Mouse (Mus musculus) urinary bladder, postnatal 4 days (tissue): ENCODE results near the gene Entr1.

Experiments
- DNase-seq, 2 experiments: peaks; one replicate each; pipeline ENCODE4 v3.0.0; 2021 to 2022; ENCODE audit warnings: low spot score in 2 of 2

Gene Entr1

DNA sequence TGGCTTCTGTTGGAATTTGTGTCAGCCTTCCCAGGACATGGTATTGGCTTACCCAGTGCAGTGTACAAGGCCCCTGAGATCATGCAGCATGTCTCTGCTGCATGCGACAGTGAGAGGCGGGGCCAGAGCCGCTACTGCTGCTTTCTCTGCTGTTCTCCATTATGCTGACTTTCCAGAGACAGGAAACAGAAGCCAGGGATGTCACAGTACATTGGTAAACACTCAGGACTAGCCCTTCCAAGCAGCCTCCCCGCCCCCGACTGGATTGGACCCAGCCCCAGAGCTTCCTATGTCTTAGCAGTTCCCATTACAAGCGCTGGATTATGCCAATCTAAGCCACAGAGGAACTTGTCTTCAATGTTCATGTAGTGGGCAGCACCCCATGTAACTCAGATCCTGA, 40.9 kb downstream of the Entr1 start:
- DNase-seq = no peak

DNA sequence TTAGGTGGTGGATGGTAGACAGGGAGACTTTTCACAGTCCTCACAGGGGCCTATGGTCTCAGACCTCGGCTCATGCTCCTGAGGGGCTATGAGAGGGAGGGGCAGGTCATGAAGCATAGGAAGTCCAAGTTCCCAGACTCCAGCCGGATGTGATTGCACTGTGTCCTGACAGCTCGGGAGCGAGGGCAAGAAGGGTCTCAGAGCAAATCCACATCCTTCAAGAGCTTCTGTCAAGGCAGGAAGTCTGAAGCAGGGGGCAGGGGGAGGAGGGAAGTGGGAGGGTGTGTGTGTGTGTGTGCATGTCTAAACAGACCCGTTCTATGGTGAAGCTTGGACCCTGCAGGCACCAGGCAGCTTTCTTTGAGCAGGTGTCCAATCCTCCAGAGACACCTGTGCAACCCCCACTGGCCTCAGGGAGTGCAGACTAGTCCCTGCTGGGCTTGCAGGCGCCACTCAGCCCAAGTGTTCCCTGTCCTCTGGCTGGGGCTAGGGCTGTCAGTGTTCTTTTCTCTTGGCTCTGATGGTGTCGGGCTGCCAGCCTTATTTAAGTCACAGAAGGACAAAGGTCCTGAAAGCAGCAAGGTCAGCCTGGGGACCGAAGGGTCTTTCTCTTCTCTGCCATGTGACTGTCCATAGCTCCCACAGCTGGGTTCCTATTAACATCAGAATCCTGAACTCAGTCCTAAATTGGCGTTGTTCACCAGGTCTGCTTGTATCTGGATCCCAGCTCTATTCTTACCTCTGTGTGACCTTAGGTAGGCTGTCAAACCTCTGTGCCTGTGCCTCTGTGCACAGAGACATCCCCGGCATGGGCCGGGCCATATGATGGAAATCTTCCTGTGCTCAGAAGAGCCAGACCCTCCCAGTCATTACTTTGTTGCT, 46.3 kb downstream of the Entr1 start:
- no peak for DNase-seq

DNA sequence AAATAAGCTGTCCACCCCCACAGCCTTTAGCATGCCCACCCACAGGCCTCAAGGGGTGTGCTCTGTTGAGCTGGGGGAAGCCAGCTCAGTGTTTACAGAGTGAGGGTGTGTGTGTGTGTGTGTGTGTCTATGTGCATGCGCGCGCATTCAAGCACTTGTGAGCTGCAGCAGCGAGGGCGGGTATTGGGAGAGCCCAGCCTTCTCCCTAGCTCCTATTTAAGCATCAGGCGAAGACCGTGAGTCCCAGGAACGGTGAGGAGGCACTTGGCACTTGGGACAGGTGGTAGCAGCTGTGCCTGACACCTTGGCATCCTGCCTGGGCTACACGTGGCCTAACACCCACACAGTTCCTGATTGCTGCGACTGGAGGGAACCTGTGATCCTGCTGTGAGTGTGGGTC, 47.1 kb downstream of the Entr1 start:
- peak in 1 of 2 experiments; percentile 69 for DNase-seq

DNA sequence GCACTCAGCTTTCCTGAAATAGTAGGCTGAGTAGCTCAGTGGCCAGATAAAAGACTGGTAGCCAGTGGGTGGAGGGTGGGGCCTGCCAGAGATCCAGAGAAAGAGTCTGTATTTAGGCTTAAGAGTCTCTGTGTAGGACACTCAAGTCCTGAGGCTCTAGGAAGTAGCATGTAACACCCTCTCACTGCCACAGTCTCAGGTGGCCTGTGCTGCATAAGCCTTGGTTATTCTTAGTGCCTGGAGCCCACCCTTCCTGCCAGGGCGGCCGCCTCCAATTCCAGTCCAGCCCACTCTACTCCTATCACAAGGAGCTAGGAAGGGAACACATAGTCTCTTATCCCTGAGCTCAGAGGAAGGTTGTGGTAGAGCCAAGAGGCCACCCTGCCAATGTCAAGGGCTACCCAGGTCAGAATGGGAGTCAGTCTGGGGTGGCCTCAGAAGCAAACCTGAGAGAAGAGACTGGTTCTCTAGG, 47.6 kb downstream of the Entr1 start:
- DNase-seq = no peak

DNA sequence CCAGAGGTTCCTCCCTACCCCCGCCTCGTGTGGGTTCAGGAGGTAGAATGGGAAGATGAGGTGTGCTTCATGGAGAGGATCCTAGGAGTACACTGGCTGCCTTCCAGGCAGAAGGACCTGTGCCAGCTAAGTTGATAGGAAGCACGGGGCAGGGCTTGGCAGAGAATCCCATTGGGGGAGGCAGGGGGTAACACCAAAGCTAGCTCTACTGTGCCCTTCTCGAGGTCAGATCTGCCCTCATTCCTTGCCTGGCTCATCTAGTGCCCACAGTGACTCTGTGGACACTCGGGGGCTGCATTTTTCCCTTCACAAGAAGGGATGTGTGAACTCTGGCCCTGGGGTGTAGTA, 49.9 kb downstream of the Entr1 start:
- DNase-seq = no peak

DNA sequence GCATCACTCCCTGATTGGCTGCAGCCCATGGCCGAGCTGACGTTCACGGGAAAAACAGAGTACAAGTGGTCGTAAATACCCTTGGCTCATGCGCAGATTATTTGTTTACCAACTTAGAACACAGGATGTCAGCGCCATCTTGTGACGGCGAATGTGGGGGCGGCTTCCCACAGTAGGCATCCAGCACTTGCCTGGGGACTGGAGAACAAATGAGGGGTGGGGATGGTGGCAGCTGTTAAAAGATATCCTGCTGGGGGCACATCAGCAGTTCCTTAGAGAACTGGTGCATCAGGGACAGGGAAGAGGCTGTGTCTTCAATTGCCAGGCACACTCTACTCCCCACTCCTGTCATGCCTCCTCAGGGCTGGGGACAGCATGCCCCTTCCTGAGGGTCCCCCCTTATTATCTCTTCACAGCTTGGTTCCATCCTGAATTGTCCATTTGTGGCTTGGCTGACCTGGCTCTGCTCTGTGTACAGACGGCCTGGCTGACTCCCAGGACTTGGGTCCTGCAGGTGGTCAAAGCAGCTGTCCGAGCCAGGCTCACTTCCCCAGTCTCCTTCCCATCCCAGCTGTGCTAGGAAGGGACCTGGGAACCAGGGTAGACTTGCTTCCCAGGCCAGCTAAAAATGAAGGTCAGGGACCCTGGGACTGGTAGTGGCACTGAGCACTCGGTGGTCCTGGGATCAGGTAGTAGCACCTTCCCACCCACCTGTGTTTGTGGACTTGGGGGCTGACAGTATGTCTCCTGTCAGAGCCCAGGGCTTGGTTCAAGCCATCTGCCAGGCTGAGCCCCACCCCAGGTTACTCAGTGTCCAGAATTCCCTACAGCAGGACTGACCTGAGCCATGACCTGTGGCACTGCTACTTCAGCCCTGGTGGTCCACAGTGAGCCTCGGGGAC, 50.6 kb downstream of the Entr1 start:
- no peak for DNase-seq
